Mouse (Mus musculus) embryonic facial prominence, embryonic 10.5 days (tissue): ENCODE data around the gene Plcd1. TPM values are rescaled to one million over a fixed set of nuclear protein-coding genes. Genes with fewer than 3 reads are reported as not detected.

ENCODE experiments used
- DNase-seq: peaks from one replicate; pipeline ENCODE4 v3.0.0-alpha.2; 2017; ENCODE audit warnings: low spot score
- H3K27ac ChIP-seq: fragments of 300-500 bp; sonication (generic); replicated peaks from 2 replicates; pipeline ENCODE4 v1.5.1; 2016; ENCODE audit warnings: mild to moderate bottlenecking
- H3K27me3 ChIP-seq: fragments of 300-500 bp; sonication (generic); replicated peaks from 2 replicates; pipeline ENCODE4 v1.6.1; 2016; ENCODE audit warnings: low read depth, mild to moderate bottlenecking; ENCODE audit not compliant: poor library complexity, severe bottlenecking
- H3K36me3 ChIP-seq: fragments of 300-500 bp; sonication (generic); replicated peaks from 2 replicates; pipeline ENCODE4 v1.6.1; 2016; ENCODE audit warnings: mild to moderate bottlenecking, moderate library complexity
- H3K4me1 ChIP-seq: fragments of 300-500 bp; sonication (generic); 2 replicates; pipeline ENCODE4 v1.6.1; 2016
- H3K4me3 ChIP-seq: fragments of 300-500 bp; sonication (generic); 2 replicates; pipeline ENCODE4 v1.5.1; 2016; ENCODE audit warnings: mild to moderate bottlenecking, moderate library complexity
- H3K9me3 ChIP-seq: fragments of 300-500 bp; sonication (generic); 2 replicates; pipeline ENCODE4 v1.6.1; 2016; ENCODE audit warnings: mild to moderate bottlenecking
- WGBS: fragments of 180-500 bp; shearing (Covaris S2); methylation state at CpG from one replicate; pipeline ENCODE4 v1.1.7; 2016; 5-methylcytosine and 5-hydroxymethylcytosine counted together
- microRNA-seq: library from miRNA; unstranded; fragments of <30 nt; microRNA quantifications from one replicate; pipeline ENCODE4, GENCODE M21; 2017
- polyA plus RNA-seq: library from polyadenylated mRNA; unstranded; fragments of >200 nt; fragmentation: Nextera tagmentation; extraction: Ambion mirVana; gene quantifications from 2 replicates; pipeline ENCODE4 v1.2.1, GENCODE M21; 2016

Plcd1 gene
- polyA plus RNA-seq, 1 experiment from 2014 or later: 21.2 TPM

- H3K4me3 ChIP-seq: no peak overlapping the region
- no peaks in the 10 kb centered on the region for H3K9me3 ChIP-seq
- H3K4me1 ChIP-seq: peaks cover 23% of the 10 kb centered on the region
- H3K27me3 ChIP-seq: no peaks in the 10 kb centered on the region
- 86% methylated on average over 6 of the region's 6 CpGs for WGBS
- DNase-seq: no peak
- H3K36me3 ChIP-seq: peaks cover 17% of the 10 kb centered on the region; the same call in 1 of the 2 replicates
- no peak overlapping the region for H3K27ac ChIP-seq
Measured at GRCm38 (mm10) chr9:119025263-119025662, 68.0 kb downstream of the Plcd1 start.

- H3K27me3 ChIP-seq: no peaks in the 10 kb centered on the region
- no peak overlapping the region for H3K4me3 ChIP-seq
- no peaks in the 10 kb centered on the region for H3K9me3 ChIP-seq
- H3K36me3 ChIP-seq: peaks cover 16% of the 10 kb centered on the region
- H3K4me1 ChIP-seq: peaks cover 23% of the 10 kb centered on the region
- no peak for DNase-seq
- 71% methylated on average over 7 of the region's 7 CpGs for WGBS
- no peak overlapping the region; the same call in 1 of the 2 replicates for H3K27ac ChIP-seq
Measured at GRCm38 (mm10) chr9:119021731-119022130, 71.6 kb downstream of the Plcd1 start.

Small RNA genes within 50 kb of the gene (microRNA-seq; reads per million reads assigned to microRNA genes)
- 12.5 reads per million, percentile 23 among the genes with 10 or more reads in this experiment for gene Mir26a-1

Other genes starting within 250 kb of the Plcd1 start
- gene Ctdspl, start 167.0 kb downstream of the Plcd1 start, polyA plus RNA-seq: 10.1 and 11.0 TPM in 2 replicates
- 19.3 and 20.5 TPM in 2 replicates for gene Vill, start 40.7 kb downstream of the Plcd1 start, polyA plus RNA-seq
- 1.0 and 1.5 TPM in 2 replicates for gene Dlec1, start 9.0 kb upstream of the Plcd1 start, polyA plus RNA-seq
- 1.5 and 1.6 TPM in 2 replicates for gene Acaa1b, start 63.6 kb upstream of the Plcd1 start, polyA plus RNA-seq
- gene Gm47289, start 65.7 kb upstream of the Plcd1 start, polyA plus RNA-seq: not detected in 2 replicates
- gene Slc22a13, start 115.6 kb upstream of the Plcd1 start, polyA plus RNA-seq: not detected in 2 replicates
- 12.1 and 12.3 TPM in 2 replicates for gene Oxsr1, start 228.9 kb upstream of the Plcd1 start, polyA plus RNA-seq
- 75.2 and 76.8 TPM in 2 replicates for gene Acaa1a, start 246.2 kb upstream of the Plcd1 start, polyA plus RNA-seq
- 8.3 and 9.9 TPM in 2 replicates for gene Myd88, start 247.9 kb upstream of the Plcd1 start, polyA plus RNA-seq